ENCODE assay signal across 9 mouse cellular contexts in genomic region chr4:59928347-59928746, GRCm38 (mm10). TPM values are rescaled to one million over a fixed set of nuclear protein-coding genes. Genes with fewer than 3 reads are reported as not detected.
DNase-seq lines count a peak whose midpoint lies in the region; ATAC-seq lines count a peak whose summit lies in the region.
"Had no signal": no experiment of that assay in that cellular context is flagged by ENCODE, and none has a peak within 500 bp of the region (broad histone marks: within the 10 kb centered on the region; RNA-seq: fewer than 3 reads in every experiment).

No protein-coding gene starts in this region.

- no peaks in the 10 kb centered on the region for H3K9me3 ChIP-seq in midbrain, embryonic 11.5 days (ENCODE audit: control insufficient read depth, low read length)
- no peaks in the 10 kb centered on the region for H3K9me3 ChIP-seq in midbrain, embryonic 13.5 days

- H3K4me1 ChIP-seq in midbrain, embryonic 11.5 days (ENCODE audit: control insufficient read depth, insufficient read depth, low read length) = no peaks in the 10 kb centered on the region
- H3K4me1 ChIP-seq in midbrain, embryonic 13.5 days (replicated peaks) = 0 out of 2 replicates have a peak, but pooled peaks cover 2% of the 10 kb centered on the region

- no peak overlapping the region for H3K9ac ChIP-seq in midbrain, embryonic 11.5 days (ENCODE audit: low read length)
- H3K9ac ChIP-seq in midbrain, embryonic 13.5 days (replicated peaks) = no peak overlapping the region

- no peak overlapping the region for H3K4me2 ChIP-seq in midbrain, embryonic 11.5 days
- no peak overlapping the region for H3K4me2 ChIP-seq in midbrain, embryonic 13.5 days (replicated peaks)

- H3K4me3 ChIP-seq in midbrain, embryonic 11.5 days (ENCODE audit: low read depth, low read length) = no peak overlapping the region
- H3K4me3 ChIP-seq in midbrain, embryonic 13.5 days (replicated peaks) = no peak overlapping the region

- ATAC-seq in midbrain, embryonic 11.5 days (ENCODE audit: low FRiP score) = peak; percentile 43; the same call in 1 of the 2 replicates
- ATAC-seq in midbrain, embryonic 13.5 days = no peak

- peak; percentile 85 for DNase-seq in midbrain, embryonic 11.5 days (ENCODE audit: low spot score, missing footprints)
- DNase-seq in cerebellum, postnatal 25 days = peak; percentile 72 to 83
- peak; percentile 32 for DNase-seq in gastrocnemius, postnatal 25 days
- peak; percentile 66 for DNase-seq in kidney, adult 18-20 months
- peak; percentile 72 for DNase-seq in left cerebral cortex, postnatal 4 days
- DNase-seq in neural tube, embryonic 10.5 days (ENCODE audit: extremely low spot score, low spot score) = peak; percentile 45
- peak; percentile 60 for DNase-seq in telencephalon, adult 2 months (ENCODE audit: low read depth, low spot score)

- 28% methylated on average over 6 of the region's 6 CpGs for WGBS in midbrain, embryonic 11.5 days
- 22% methylated on average over 6 of the region's 6 CpGs for WGBS in midbrain, embryonic 13.5 days

- no peaks in the 10 kb centered on the region for H3K27me3 ChIP-seq in midbrain, embryonic 11.5 days (ENCODE audit: control insufficient read depth, insufficient read depth, low read length)
- no peaks in the 10 kb centered on the region for H3K27me3 ChIP-seq in midbrain, embryonic 13.5 days

- no peaks in the 10 kb centered on the region for H3K36me3 ChIP-seq in midbrain, embryonic 11.5 days (ENCODE audit: control insufficient read depth, insufficient read depth, low read length)
- no peaks in the 10 kb centered on the region for H3K36me3 ChIP-seq in midbrain, embryonic 13.5 days

- no peak overlapping the region for H3K27ac ChIP-seq in midbrain, embryonic 11.5 days (ENCODE audit: low read depth, low read length)
- no peak overlapping the region for H3K27ac ChIP-seq in midbrain, embryonic 13.5 days

- intact Hi-C loops in left cerebral cortex, postnatal 4 days (cut with DNase I) = no loop called here

RNA-seq across cellular contexts. Expression of gene Slc46a2, which starts 13.5 kb away (rescaled TPM):
- 0.07 TPM in 1 of 2 replicates, not detected in the other for polyA plus RNA-seq in midbrain, embryonic 11.5 days (2014; fragmentation: Nextera tagmentation; extraction: Ambion mirVana)
- 0.09 TPM in 1 of 2 replicates, not detected in the other for polyA plus RNA-seq in midbrain, embryonic 13.5 days (2015; fragmentation: Nextera tagmentation; extraction: Ambion mirVana)
- total RNA-seq in gastrocnemius, postnatal 25 days (2021) = not detected
- total RNA-seq in left cerebral cortex, postnatal 4 days (2021) = not detected
- total RNA-seq: adrenal gland, postnatal 4 days had no signal

RNA-seq across cellular contexts. Expression of gene Mup4, which starts 32.2 kb away (rescaled TPM):
- not detected in 2 replicates for polyA plus RNA-seq in midbrain, embryonic 11.5 days (2014; fragmentation: Nextera tagmentation; extraction: Ambion mirVana)
- polyA plus RNA-seq in midbrain, embryonic 13.5 days (2015; fragmentation: Nextera tagmentation; extraction: Ambion mirVana) = not detected in 2 replicates
- total RNA-seq in gastrocnemius, postnatal 25 days (2021) = not detected
- not detected for total RNA-seq in left cerebral cortex, postnatal 4 days (2021)
- total RNA-seq: adrenal gland, postnatal 4 days had no signal

RNA-seq across cellular contexts. Expression of gene Mup6, which starts 35.7 kb away (rescaled TPM):
- polyA plus RNA-seq in midbrain, embryonic 11.5 days (2014; fragmentation: Nextera tagmentation; extraction: Ambion mirVana) = not detected in 2 replicates
- not detected in 2 replicates for polyA plus RNA-seq in midbrain, embryonic 13.5 days (2015; fragmentation: Nextera tagmentation; extraction: Ambion mirVana)
- total RNA-seq in gastrocnemius, postnatal 25 days (2021) = not detected
- total RNA-seq in left cerebral cortex, postnatal 4 days (2021) = not detected
- total RNA-seq: adrenal gland, postnatal 4 days had no signal

Comparison
In these comparisons a context has a peak if more than half of its experiments do, and no peak if none do; other contexts are left out.
1. DNase-seq: peak in every context shown above with its lines; median percentile 85 in midbrain, embryonic 11.5 days; 78 in cerebellum, postnatal 25 days; 72 in left cerebral cortex, postnatal 4 days; 66 in kidney, adult 18-20 months; 60 in telencephalon, adult 2 months; 45 in neural tube, embryonic 10.5 days; 32 in gastrocnemius, postnatal 25 days.